Mouse (Mus musculus): ENCODE measurements at regions not wholly inside any gene's neighbourhood (a gene's known extent, or its start where the extent isn't known, plus 50 kb on each side); places are given as distances from the start of the nearest gene placed in this dataset.

- Histone ChIP-seq H3K9me3 (replicated peaks; ENCODE audit: low read length) (no peaks in the 10 kb centered on the region), H3K36me3 (replicated peaks in 1 of 2; ENCODE audit: control insufficient read depth in 1 of 2, insufficient read depth in 1 of 2, low read length in 1 of 2) (no peaks in the 10 kb centered on the region), H3K4me3 (replicated peaks in 1 of 3; ENCODE audit: low read depth in 2 of 3, low read length in 2 of 3, poor library complexity in 1 of 3) (no peak overlapping the region), H3K27me3 (replicated peaks) (no peaks in the 10 kb centered on the region), H3K4me2 (ENCODE audit: insufficient read depth, low read depth, poor library complexity, severe bottlenecking) (no peak overlapping the region), H3K4me1 (ENCODE audit: control insufficient read depth in 1 of 2, insufficient read depth in 2 of 2) (no peaks in the 10 kb centered on the region), H3K27ac (ENCODE audit: insufficient read depth, low read depth) (no peak overlapping the region), H3K9ac (ENCODE audit: insufficient read depth, low read depth) (no peak overlapping the region), H3K79me2 (replicated peaks; ENCODE audit: control insufficient read depth, extremely low read depth, insufficient read depth, poor library complexity, severe bottlenecking) (no peaks in the 10 kb centered on the region)
- no peak for TF ChIP-seq CHD2 (IDR thresholded peaks at IDR 0.05; ENCODE audit: low read length)
- no peak for TF ChIP-seq EP300 (IDR thresholded peaks at IDR 0.05; ENCODE audit: low read length)
- no peak for TF ChIP-seq MXI1 (IDR thresholded peaks at IDR 0.05; ENCODE audit: low read depth, low read length)
- no peak for TF ChIP-seq MYC (IDR thresholded peaks at IDR 0.05; ENCODE audit: low read depth, low read length)
- TF ChIP-seq MAX (IDR thresholded peaks at IDR 0.05; ENCODE audit: low read length): no peak
- TF ChIP-seq NRF1 (IDR thresholded peaks at IDR 0.05; ENCODE audit: low read depth, low read length): no peak
- no peak for TF ChIP-seq ZKSCAN1 (IDR thresholded peaks at IDR 0.05; ENCODE audit: borderline replicate concordance, low read depth, low read length)
- no peak for TF ChIP-seq E2F4 (IDR thresholded peaks at IDR 0.05; ENCODE audit: insufficient replicate concordance, low read depth, low read length)
- TF ChIP-seq NELFE (IDR thresholded peaks at IDR 0.05; ENCODE audit: low read depth, low read length): no peak
- no peak for TF ChIP-seq HCFC1 (IDR thresholded peaks at IDR 0.05; ENCODE audit: low read depth, low read length)
- no peak for TF ChIP-seq RAD21 (IDR thresholded peaks at IDR 0.05; ENCODE audit: low read depth, low read length)
- no peak for TF ChIP-seq GABPA (IDR thresholded peaks at IDR 0.05; ENCODE audit: insufficient replicate concordance, low read depth, low read length)
- no peak for TF ChIP-seq USF1 (IDR thresholded peaks at IDR 0.05; ENCODE audit: low read depth, low read length)
- TF ChIP-seq POLR2AphosphoS2 (IDR thresholded peaks at IDR 0.05; ENCODE audit: low read depth, low read length): no peak
- TF ChIP-seq IRF4 (IDR thresholded peaks at IDR 0.05; ENCODE audit: low read depth, low read length): no peak
- no peak for TF ChIP-seq UBTF (IDR thresholded peaks at IDR 0.05; ENCODE audit: low read depth, low read length)
- dilution Hi-C loops (cut with MboI; ENCODE audit: extremely low pct_ligation_motif_present, extremely low pct_unique_long_range_greater_than_20kb, low sequenced_read_pairs) (no loop called here), in situ Hi-C loops (cut with MboI; ENCODE audit: low pct_ligation_motif_present, low pct_unique_long_range_greater_than_20kb, low sequenced_read_pairs) (no loop called here)
- DNase-seq (ENCODE audit: extremely low read depth): no peak
These were observed 146.6 kb upstream of the Clnk start for GRCm38 (mm10) chr5:39023241-39023640.

GRCm38 (mm10) chr5:39000643-39001042 is 124.0 kb upstream of the Clnk start:
- H3K9ac ChIP-seq (ENCODE audit: insufficient read depth, low read depth): no peak overlapping the region
- H3K79me2 ChIP-seq (replicated peaks; ENCODE audit: control insufficient read depth, extremely low read depth, insufficient read depth, poor library complexity, severe bottlenecking): no peaks in the 10 kb centered on the region
- no peak overlapping the region for H3K4me2 ChIP-seq (ENCODE audit: insufficient read depth, low read depth, poor library complexity, severe bottlenecking)
- H3K4me3 ChIP-seq (replicated peaks in 1 of 3; ENCODE audit: low read depth in 2 of 3, low read length in 2 of 3, poor library complexity in 1 of 3): no peak overlapping the region
- H3K27me3 ChIP-seq (replicated peaks): no peaks in the 10 kb centered on the region
- no peaks in the 10 kb centered on the region for H3K4me1 ChIP-seq (ENCODE audit: control insufficient read depth in 1 of 2, insufficient read depth in 2 of 2)
- DNase-seq (ENCODE audit: extremely low read depth): no peak
- no peaks in the 10 kb centered on the region for H3K36me3 ChIP-seq (replicated peaks in 1 of 2; ENCODE audit: control insufficient read depth in 1 of 2, insufficient read depth in 1 of 2, low read length in 1 of 2)
- no peak overlapping the region for H3K27ac ChIP-seq (ENCODE audit: insufficient read depth, low read depth)
- dilution Hi-C loops (cut with MboI; ENCODE audit: extremely low pct_ligation_motif_present, extremely low pct_unique_long_range_greater_than_20kb, low sequenced_read_pairs) (no loop called here), in situ Hi-C loops (cut with MboI; ENCODE audit: low pct_ligation_motif_present, low pct_unique_long_range_greater_than_20kb, low sequenced_read_pairs) (no loop called here)
- TF ChIP-seq E2F4 (IDR thresholded peaks at IDR 0.05; ENCODE audit: insufficient replicate concordance, low read depth, low read length) (no peak), UBTF (IDR thresholded peaks at IDR 0.05; ENCODE audit: low read depth, low read length) (no peak), NELFE (IDR thresholded peaks at IDR 0.05; ENCODE audit: low read depth, low read length) (no peak), ETS1 (conservative IDR thresholded peaks at IDR 0.05; ENCODE audit: low read depth, low read length) (no peak), NRF1 (IDR thresholded peaks at IDR 0.05; ENCODE audit: low read depth, low read length) (no peak), RAD21 (IDR thresholded peaks at IDR 0.05; ENCODE audit: low read depth, low read length) (no peak), ZC3H11A (IDR thresholded peaks at IDR 0.05; ENCODE audit: low read depth, low read length) (no peak), ZMIZ1 (IDR thresholded peaks at IDR 0.05; ENCODE audit: low read depth, low read length) (no peak), KAT2A (IDR thresholded peaks at IDR 0.05; ENCODE audit: insufficient replicate concordance, low read length) (no peak), POLR2AphosphoS2 (IDR thresholded peaks at IDR 0.05; ENCODE audit: low read depth, low read length) (no peak), POLR2A (IDR thresholded peaks at IDR 0.05; ENCODE audit: low read depth, low read length) (no peak), JUND (conservative IDR thresholded peaks at IDR 0.05; ENCODE audit: low read depth, low read length) (no peak), HCFC1 (IDR thresholded peaks at IDR 0.05; ENCODE audit: low read depth, low read length) (no peak), MXI1 (IDR thresholded peaks at IDR 0.05; ENCODE audit: low read depth, low read length) (no peak), IRF4 (IDR thresholded peaks at IDR 0.05; ENCODE audit: low read depth, low read length) (no peak), PAX5 (IDR thresholded peaks at IDR 0.05; ENCODE audit: low read length) (no peak), EP300 (IDR thresholded peaks at IDR 0.05; ENCODE audit: low read length) (no peak), BHLHE40 (IDR thresholded peaks at IDR 0.05; ENCODE audit: low read depth, low read length) (no peak), MAX (IDR thresholded peaks at IDR 0.05; ENCODE audit: low read length) (no peak)
- H3K9me3 ChIP-seq (replicated peaks; ENCODE audit: low read length): no peaks in the 10 kb centered on the region
